Mouse (Mus musculus) kidney, postnatal 14 days (tissue): ENCODE data around the gene Ngfr.
"Not testable (repeated sequence)": the region's sequence is repeated elsewhere in the genome, so short reads cannot be mapped to it uniquely, and the experiment has no call there.

ENCODE experiments used
- DNase-seq: peaks from one replicate; pipeline ENCODE4 v3.0.0; 2022; ENCODE audit warnings: mixed read lengths

The Ngfr gene

DNA sequence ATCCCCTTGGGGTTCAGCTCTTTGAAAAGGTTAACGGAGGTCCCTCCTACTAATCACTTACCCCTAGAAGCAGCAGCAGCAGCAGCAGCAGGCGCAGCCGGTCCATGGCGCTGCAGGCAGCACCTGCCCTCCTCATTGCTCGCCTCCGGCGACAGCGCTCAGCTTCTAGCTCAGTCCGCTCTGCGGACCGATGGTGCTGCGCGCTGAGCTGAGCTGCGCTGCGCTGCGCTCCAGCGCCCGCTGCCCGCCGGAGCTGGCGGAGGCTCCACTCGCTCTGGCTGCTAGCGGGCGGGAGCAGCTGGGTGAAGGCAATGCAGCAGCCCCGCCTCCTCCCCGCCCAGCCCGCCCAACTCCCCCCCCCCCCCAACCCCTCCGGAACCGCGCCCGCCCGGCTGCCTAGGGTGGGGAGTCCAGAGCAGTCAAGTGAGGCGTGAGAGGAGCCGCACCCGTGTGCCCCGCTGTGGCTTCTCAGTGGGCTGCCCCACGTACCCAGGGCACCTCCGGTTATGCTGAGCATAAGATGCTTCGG, at the start of gene Ngfr:
Gene Ngfr (minus strand): TSS at position 313 of the 529 bp plus-strand sequence.
- DNase-seq: peak; percentile 71

DNA sequence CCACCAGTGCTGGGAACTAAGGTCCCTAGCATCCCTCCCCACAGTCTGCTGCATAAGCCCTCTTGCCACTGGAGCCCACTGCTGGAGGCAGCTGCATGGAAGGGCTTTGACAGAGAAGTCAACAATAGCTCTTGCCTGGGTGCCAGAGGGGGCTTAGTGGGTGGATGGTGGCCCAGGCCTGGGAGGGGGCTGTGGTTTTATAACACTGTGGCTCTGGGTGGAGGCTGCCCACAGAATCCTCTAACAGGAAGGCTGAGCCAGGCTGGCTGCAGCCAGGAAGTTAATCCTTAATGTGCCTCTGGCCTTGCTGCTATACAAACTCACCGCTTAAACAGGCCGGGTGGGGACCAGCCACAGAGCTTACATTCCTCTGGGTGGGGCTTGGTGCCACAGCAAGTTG, 47.5 kb upstream of the Ngfr start:
- no peak for DNase-seq

DNA sequence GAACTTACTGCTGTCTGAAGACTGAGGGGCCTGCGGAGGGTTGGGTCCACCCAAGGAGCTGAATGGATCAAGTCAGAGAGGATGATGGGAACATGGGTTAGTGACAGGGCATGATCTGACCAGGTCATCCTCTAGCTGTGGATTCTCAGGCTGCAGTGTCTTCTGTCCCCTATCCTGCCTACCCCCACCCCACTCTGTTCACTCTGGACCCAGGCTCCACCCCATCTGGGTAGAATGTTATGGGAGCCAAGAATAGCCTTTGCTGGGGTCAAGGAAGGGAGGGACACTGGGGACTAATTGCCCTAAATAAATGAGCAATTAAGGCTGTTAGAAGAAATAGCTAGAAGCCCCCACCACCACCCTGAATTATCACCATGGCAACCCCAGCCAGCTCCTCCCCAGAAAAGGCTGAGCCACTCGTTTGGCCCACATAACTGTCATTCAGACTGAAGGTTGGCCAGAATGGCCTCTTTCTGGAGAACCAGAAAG, 46.0 kb upstream of the Ngfr start:
- peak; percentile 41 for DNase-seq

DNA sequence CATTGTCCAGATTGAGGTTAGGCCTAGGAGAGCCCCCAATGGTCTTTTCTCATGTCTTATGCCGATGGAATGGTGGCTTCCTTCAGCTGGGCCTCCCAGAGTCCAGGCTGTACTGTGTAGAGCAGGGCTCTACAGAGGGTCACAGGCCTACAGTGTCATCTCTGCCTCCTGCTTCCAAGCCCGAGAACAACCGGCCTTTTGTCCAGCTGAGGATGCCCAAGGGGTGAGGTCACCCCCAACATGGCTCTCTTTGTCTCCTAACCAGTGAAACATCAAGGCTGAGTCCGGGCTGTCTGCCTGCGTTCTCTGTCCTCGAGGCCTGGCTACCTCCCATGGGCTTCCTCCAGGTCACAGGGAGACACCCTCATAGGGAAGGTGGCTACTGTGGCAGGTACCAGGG, 44.9 kb upstream of the Ngfr start:
- DNase-seq: no peak

DNA sequence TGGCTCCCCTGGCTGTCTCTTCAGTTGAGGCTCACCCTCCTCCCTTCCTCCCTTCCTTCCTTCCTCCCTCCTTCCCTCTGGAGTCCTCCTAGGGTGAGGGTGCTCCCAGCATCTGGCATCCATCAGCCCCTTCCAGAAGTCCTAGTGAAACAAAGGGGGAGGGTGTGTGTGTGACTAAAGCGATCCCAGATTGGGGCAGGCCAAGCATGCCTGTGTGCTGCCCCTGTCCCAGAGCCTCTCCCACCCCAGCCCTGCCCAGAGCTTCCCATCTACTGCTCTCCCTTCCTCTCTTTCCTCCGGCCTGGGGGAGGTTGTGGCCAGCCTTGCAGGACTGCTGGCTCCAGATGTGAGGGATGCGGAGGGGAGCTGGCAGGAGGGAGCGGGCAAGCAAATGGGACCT, 43.8 kb upstream of the Ngfr start:
- DNase-seq: no peak

DNA sequence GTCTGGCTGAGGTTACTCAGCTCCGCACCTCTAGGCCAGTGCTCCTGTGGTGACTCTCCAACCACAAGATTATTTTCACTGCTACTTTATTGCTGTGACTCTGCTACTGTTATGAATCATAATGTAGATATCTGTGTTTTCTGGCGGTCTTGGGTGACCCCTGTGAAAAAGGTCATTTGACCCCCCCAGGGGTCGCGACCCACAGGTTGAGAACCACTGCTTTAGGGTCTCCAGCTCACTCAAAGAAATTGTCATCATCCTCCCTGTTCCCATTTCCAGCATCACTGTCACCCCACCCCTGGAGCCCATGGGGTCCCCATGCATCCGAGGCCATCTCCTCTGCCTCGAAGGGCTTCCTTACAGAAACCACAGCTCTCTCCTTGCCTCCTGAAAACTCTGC, 43.0 kb upstream of the Ngfr start:
- no peak for DNase-seq

DNA sequence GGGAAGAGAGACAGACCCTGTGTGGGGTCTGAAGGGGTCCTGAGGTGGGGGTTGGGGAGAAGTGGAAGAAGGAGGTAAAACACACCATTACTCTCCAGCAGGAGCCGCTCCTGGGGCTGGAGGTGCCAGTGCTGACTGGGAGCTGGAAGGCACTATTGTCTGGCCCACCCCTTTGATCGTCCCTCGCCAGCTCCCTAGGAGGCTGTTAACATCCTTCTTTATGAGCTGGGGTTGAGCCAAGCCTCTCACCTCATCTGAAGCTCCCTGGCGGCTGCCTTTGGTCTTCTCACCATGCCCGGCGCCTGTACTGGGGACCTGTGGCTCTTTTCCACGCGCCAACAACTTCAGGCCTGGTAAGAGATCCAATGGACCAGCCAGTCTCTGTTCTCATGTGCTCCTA, 34.9 kb upstream of the Ngfr start:
- no peak for DNase-seq

DNA sequence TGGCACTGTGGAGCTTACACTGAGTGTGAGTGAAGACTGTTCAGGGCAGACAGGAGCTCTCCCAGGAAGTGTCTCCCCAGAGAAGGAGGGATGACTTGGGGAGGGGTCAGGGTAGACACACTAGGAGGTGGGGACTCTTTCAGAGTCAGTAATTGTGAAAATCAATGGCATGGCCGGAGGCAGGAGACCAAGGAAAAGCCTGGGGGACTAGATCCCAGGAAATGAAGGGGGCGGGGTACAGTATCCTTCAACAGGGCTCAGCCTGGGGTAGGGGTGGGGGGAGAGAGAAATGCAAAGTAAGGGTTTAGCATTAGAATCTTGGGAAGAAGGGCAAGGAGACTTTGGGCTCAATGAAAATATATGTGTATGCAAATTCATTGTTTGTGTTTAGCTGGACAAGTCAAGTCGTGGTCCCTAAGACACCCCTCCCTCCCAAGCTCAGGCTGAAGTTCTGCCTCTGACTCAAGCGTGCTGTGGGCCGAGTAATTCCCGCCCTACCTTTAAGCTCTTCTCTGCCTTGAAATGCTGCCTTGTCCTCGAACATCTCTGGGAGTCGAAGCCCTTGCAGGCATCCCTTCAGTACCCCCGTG, 34.1 kb upstream of the Ngfr start:
- DNase-seq: no peak

DNA sequence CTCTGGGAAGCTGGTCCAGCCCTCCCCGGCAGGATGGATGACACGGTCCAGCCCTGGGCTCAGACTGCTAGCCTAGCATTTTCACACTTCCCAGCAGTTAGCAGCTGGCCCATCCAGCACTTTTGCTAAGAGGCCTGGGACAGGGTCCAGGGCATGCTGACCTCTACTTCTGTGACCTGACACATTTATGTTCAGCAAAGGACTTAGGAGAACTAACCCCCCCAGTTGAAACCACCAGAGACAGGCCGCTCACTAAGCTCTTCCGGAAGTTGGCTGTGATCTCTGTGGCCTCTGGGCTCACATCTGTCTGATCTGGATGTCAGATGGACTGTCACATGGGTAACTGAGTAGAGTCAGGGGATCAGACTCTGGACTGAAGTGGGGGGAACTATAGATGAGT, 33.5 kb upstream of the Ngfr start:
- peak; percentile 71 for DNase-seq

DNA sequence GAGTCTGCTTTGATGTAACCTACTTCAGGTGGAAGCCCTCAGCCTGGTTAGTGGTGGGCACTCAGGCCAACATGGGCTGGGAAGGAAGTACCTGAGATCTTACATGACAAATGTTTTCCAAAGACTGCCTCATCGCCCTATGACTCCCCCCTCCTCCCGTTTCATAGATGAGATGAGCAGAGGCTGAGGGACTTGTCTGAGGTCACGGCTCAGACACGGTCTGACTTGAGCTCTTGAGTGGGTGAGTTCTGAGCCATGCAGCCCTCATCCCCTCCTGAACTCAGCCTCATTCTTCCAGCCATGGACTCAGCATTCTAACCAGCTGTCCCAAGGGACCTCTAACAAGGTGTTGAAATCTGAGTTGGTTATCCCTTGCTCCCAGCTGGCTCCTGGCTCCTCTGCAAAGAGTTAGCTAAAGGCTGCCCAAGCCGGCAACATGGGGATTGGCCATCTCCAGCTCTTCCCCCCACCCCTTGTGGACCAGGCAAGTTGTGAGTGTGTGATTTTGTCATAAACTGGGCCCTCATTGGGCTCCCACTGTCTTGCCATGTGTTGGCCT, 32.4 kb upstream of the Ngfr start:
- no peak for DNase-seq

DNA sequence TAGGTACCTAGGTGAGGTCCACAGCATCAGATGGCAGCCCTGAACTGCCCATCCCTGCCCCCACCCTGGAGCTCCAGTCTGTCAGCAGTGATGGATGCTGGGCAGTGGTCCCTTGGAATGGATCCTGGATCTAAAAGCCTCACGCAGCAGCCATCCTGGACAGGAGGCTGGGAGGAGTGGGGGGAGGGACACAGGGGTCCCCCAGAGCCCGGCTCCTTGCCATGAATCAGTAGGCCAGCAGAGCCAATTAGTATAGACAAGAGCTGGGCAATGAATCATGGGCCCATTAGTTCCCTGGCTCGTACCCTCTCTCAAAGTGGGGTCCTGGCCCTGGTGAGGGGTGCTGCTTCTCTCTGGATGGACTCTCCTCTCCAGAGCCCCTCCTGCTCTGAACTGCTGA, 31.5 kb upstream of the Ngfr start:
- DNase-seq: no peak

DNA sequence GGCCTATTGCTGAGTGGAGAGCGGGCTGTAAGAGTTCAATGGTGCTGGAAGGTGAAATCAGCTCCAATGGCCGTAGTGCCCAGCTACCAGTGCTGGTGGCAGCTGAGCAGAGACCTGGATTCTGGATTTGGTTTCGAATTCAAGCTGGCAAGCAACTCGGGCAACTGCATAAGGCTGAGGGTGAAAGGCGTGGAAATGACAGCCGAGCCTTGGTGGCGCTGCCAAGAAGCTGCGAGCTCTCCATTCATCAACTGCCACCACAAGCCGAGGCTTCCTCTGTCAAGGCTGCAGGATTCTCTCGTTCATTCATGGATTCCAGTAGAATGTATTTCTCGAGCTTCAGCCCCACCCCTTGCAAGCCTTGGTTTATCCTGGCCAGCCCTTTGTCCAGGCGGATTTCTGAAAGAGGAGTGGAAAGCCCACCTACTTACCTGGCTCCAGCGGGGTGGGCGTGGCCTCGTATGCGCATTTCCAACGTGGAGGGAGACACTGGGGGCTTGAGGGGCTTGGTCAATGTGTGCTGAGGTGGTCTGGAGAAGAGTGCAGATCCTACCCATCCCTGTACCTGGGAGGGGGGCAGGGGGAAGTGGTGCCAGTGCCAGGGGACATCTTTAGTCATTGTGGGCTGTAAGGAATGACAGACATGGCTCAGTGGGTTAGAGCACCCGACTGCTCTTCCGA, 30.4 kb upstream of the Ngfr start:
- no peak for DNase-seq

DNA sequence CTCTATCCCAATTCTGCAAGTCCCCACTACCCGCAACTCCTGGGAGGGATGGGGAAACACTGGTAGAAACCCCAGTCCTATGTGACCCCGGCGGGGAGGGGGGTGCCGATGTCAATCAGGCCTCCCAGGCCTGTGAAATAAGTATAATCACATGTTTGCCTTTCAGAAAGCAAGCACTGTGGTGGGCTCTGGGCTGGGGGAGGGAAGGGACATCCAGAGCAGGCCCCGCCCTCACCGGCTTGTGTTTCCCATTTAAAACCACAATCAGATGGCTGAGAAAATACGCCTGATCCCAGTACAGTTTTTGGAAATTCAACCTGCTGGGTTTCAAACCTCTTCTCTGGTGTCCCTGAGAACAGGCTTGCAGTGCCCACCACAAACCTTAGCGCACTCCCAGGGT, 27.2 kb upstream of the Ngfr start:
- no peak for DNase-seq

DNA sequence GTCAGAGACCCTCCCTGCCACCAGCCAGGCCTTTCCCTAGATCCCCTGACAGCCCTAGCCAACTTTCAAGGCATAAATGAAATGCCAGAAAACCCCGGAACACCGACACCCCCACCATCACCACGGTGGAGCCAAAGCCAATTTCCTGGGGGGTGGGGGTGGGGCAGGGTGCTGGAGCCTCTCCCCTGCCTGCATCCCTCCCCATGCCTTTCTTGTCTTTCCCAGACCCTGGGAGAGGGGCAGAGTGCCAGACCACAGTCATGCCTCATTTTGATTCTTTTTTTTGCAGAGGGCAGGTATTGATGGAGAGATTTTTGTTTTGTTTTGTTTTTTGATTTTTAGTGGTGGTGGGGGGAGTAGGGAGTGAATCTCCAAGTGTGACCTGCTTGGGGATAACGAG, 23.7 kb upstream of the Ngfr start:
- no peak for DNase-seq

DNA sequence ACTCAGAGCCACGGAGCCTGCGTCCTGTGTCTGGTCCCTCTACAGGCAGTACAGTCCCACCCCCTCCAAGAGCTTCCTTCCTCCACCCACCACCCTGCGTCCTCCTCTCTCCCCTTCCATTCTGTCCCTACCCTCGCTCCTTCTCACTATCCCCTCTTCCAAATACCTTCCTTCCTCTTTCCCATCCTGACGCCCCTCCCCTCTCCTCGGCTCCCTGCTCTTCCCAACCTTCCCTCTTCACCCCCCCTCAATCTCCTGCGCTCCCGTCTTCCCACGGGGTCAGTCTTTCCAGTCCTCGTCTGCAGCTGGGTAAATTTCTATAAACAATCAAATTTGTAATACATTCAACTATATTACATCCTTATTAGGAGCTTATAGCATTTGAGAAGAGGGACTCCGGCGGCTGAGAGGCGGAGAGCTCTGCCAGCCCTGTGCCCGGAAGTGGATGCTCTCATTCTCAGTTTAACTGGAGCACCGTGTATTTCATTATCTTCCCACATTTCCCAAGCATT, 22.9 kb upstream of the Ngfr start:
- DNase-seq: no peak

DNA sequence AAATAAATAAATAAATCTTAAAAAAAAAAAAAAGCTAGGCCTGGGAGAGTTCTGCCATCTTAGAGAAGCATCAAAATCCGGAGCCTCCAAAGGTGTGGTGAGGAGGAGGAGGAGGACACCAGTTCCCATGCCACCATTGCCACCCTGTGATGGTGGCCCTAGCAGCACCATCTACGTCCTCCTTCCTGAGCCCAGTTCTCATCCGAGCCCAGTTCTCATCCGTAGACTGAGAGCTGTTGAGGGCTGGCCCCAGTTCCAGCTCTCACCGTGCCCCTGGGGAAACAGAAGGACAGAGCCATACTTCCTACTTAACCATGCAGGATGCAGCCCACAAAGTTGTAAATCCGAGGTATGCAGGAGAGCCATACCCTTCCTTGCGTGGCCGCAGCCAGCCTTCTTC, 22.4 kb upstream of the Ngfr start:
- no peak for DNase-seq

DNA sequence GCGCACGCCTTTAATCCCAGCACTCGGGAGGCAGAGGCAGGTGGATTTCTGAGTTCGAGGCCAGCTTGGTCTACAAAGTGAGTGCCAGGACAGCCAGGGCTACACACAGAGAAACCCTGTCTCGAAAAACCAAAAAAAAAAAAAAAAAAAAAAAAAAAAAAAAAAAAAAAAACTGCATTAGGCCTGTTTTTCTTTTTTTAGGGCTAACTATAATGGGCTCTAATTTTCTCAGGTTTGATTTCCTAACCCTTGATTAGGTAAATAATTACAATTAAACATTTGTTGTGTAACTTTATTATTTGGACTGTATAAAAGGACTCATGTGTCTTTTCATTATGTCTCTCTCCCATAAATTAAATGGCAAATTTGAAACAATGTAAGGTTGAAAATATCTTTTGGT, 19.8 kb upstream of the Ngfr start:
- DNase-seq: not testable (repeated sequence)

DNA sequence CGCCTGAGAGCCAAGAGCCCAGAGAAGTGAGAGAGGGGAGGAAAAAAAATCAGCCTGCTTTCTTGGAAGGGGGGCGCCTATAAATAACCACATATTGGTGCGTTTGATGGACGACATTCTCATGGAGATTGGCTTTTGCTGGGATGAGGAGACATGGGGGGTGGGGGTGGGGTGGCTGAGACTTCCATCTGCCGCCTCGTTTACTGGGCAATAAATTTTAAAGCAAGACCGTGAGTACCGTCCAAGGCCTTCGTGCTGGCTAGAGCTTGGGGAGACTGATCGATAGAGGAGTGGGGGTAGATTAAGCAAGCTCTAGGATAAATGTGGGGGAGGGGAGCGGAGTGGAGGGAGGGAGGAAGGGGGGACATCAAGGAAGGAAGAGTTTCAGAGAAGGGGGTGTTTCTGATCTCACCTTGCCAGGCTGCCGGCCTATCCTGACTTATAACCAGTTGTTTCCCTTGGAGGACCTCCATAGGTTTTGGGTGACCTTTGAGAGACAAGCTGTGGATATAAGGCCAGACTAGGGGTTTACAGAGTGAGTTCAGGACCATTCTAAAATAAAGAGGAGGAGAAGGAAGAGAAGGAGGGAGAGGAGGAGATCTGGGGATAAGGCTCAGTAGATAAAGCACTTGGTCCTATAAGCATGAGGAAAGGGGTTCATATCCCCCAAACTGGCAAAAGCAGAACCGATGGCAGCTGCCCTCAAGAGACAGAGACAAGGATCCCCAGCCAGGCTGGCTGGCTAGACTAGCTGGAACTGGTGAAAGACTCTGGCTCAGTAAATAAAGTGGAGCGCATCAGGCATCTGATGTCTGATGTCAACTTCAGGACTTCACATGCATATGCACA, 10.9 kb upstream of the Ngfr start:
- DNase-seq: no peak

DNA sequence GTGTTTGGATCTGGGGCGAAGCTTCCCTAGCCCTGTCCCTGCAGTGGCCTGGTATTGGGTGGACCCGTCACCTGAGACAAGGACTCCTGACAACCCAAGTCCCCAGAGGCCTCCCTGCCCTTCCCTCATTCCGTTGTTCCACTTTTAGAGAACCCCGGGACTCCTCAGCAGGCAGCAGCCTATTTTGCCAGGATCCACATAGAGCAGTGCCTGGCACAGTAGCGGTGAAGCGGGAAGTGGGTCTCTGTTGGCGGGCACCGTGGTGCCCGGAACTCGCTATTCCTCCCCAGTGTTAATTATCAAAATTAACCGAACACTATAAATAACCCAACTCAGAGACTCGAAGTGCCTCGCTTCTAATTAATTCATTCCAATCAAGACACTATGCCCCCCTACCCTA, 10.2 kb upstream of the Ngfr start:
- no peak for DNase-seq

DNA sequence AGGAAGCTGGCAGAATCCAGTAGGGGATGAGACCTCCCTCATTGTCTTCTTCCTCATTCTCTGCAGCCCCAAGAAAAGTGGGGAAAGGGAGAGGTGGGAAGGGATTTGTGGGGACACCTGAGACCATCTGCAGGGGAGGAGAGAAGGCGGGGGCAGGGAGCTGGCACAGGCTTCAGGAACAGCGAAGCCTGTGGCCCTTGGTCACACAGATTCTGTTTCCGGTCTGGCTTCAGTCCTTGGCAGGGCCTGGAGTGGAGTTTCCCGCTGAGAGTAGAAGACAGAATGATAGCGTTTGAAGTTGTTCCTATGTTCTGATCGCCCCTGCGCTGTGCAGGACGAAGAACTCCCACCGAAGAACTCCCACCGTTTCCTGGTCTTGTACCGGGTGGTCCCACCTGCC, 9.2 kb upstream of the Ngfr start:
- DNase-seq: peak; percentile 53

DNA sequence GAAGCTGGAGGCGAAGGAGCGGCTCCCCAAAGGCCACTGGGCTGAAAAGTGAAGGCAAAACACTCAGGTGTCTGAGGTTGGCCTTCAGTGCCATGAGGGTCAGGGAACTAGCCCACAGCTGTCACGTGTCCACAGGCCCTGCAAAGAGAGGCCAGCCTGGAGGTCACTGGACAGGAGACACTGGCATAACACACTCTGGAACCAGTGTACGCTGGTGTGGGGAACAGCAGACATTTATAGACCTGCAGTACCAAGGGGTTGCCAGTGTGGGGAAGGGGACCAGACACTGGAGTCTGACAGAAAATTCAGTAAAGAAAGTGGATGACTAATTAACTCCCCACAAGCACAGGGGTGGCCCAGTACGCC, 8.6 kb upstream of the Ngfr start:
- no peak for DNase-seq

DNA sequence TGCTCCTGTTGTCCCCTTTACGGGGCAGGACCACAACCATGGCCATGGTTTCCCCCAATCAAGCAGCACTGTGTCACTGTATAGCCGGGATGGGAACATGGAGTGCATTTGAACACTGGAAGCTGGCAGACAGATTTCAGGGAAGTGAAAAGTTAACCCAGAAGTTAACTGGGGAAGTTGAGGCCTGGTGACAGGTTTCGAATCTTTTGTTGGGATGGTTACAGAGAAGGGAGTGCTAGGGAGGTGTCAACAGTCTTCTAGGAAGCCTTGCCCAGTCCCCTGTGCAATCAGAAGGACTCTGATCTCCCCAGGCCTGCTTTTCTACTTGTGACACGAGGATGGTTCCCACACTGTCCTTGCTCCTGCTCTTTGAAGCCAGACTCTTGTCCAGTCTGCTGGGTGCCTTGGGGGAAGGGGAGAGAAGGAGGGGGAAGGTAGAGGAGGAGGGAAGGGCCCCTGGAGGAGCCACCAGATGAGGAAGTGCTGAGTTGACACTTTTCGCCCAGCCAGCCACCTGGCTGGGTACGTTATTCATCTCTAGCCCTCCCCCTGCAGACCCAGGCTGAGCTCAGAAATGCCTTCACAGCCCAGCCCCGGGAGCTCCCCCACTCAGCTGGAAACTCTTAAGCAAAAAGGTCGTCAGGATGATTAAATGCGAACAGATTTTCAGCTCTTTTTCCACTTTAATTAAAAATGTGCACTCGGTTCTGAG, 8.1 kb upstream of the Ngfr start:
- DNase-seq: no peak
